Mouse (Mus musculus) lung, adult 2 months (tissue): ENCODE results near the gene B3gntl1.
A peak's percentile ranks its signal among the peaks of the same experiment; 100 is the strongest.

ENCODE experiments used
- CTCF ChIP-seq: fragments of 200-500 bp; IDR thresholded peaks from 2 replicates; pipeline ENCODE4 v1.5.1; 2011; ENCODE audit warnings: mild to moderate bottlenecking, low read length, control low read depth; ENCODE audit not compliant: insufficient read depth
- POLR2A ChIP-seq: fragments of 200-500 bp; IDR thresholded peaks from 2 replicates; pipeline ENCODE4 v1.6.1; 2011; ENCODE audit warnings: low read depth, mild to moderate bottlenecking, control low read depth, low read length, borderline replicate concordance; ENCODE audit errors: extremely low read depth

- TF ChIP-seq CTCF, result peak; percentile 47
- TF ChIP-seq POLR2A, result no peak
Observed at GRCm38 (mm10) chr11:121680750-121681149, 7.8 kb upstream of the B3gntl1 start.
